Mouse (Mus musculus) right cerebral cortex, adult 2 months (tissue): ENCODE data around the gene Crat.
"Not testable (repeated sequence)": the region's sequence is repeated elsewhere in the genome, so short reads cannot be mapped to it uniquely, and the experiment has no call there.

ENCODE experiments used
- DNase-seq, 2 experiments: peaks; one replicate each; pipeline ENCODE4 v3.0.0; 2021 to 2022; ENCODE audit warnings: low spot score in 2 of 2

The Crat gene

GRCm38 (mm10) chr2:30440701-30441517 lies 25.3 kb upstream of the Crat start:
- DNase-seq, result peak; percentile 62 to 67

- no peak for DNase-seq
Observed at GRCm38 (mm10) chr2:30440211-30440700, 24.6 kb upstream of the Crat start.

DNA sequence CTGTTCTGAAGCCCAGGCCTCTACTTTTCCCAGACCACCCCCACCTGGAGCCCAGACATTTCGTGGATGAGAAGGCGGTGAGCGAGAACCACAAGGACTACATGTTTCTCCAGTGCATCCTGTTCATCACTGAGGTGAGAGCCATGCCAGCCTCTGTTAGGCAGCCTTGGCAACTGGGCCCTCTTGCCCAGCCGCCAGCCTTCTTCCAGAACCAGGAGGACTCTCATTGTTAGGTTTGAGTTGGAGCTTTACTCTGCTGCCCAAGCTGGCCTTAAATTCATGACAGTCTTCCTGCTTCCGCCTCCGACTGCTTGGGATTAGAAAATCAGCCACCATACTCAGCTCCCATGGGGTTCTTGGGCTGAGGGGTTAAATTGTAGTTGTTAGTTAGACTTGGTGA lies 24.0 kb upstream of the Crat start:
- DNase-seq, result no peak

- DNase-seq, result no peak
Observed at GRCm38 (mm10) chr2:30437791-30438190, 22.2 kb upstream of the Crat start.

DNA sequence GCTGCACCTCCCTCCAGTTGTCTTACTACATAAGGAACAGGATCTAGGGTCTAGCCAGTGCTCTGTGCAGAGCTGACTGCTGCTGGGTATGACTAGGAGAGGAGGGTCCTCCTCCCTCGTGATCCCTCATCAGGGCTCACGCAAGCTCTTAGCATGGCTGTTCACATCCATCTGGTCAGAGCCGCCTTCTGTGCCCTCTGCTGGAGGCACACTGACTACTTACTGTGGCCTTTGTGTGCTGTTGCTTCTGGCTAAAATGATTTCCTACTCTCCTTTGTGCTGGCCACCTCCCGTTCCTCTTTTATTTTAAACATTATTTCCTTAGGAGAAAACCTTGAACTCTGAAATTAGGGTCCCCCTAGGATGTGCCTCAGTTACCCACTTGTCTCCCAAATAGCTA lies 21.2 kb upstream of the Crat start:
- DNase-seq, result no peak

- DNase-seq, result no peak
Observed at GRCm38 (mm10) chr2:30436156-30436545, 20.5 kb upstream of the Crat start.

GRCm38 (mm10) chr2:30435326-30436155 lies 19.9 kb upstream of the Crat start:
- peak; percentile 77 to 82 for DNase-seq

- no peak for DNase-seq
Observed at GRCm38 (mm10) chr2:30429156-30429555, 13.5 kb upstream of the Crat start.

- DNase-seq, result no peak
Observed at GRCm38 (mm10) chr2:30421432-30421831, 5.8 kb upstream of the Crat start.

DNA sequence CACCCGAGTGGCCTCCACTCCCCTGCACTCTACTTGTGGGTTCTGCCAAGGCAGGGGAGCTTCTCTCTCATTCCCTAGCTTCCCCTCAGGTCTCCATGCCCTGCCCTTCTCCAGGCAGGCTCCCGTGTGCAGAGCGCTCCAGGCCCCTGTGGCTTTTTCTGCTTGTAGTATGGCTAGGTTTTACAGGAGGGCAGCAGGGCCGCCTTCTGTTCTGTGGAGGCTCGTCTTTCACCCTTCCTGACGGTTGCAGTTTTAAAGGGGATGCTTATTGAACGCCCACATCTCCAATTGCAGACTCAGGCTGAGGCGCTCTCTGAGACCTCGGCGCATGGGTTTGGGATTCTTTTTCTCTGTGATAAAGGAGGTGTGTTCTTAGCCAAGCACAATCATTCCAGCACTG lies 3.5 kb upstream of the Crat start:
- no peak for DNase-seq

DNA sequence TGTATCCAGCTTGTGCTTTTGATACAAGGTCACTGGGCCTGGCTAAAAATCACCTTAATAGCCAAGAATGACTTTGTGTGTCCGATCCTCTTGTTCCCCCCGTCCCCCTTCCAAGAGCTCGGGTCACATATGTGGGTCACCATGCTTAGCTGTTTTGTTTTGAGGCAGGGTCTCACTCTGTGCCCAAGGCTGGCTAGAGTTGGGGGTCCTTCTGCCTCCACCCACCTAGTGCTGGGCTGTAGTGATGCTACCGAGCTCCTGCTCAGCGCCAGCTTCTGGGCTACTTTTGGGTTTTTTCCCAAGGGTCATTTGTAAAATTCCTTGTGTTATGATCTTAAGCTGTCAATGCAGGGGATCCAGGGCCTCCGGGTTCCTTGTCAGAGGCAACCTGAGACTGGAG lies 2.6 kb upstream of the Crat start:
- no peak for DNase-seq

DNA sequence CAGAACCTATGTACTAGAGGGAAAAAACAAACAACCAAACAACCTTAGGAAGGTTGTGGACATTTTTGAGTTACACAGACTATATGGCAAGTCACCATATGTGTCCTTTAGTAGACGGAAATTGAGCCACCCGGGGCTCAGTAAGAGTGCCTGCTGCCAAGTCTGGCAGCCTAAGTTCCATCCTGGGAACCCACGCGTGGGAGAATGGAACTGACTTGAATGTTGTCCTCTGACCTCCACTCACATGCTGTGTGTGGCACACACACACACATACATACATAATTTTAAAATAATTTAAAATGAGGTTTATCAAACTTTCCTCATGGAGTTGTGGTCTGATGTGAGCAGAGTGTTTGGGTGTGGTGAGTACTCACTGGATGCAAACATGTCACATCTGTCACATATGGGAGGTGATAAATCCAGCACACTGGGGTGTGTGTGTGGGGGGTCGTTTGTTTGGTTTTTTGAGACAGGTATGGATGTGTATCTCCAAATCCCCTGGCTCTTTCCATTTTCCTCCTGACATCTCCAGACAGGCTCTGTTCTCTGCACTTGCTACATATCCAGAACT lies 2.1 kb upstream of the Crat start:
- no peak for DNase-seq

DNA sequence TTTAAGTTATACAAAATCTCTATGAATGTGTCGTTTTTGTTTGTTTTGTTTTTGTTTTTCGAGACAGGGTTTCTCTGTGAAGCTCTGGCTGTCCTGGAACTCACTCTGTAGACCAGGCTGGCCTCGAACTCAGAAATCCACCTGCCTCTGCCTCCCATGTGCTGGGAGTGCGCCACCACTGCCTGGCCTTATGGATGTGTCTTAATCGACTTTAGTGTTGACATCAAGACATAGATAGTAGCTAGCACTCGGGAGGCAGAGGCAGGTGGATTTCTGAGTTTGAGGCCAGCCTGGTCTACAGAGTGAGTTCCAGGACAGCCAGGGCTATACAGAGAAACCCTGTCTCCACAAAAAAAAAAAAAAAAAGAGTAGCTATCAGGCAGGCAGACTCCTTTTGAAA lies 1.5 kb upstream of the Crat start:
- not testable (repeated sequence) for DNase-seq

DNA sequence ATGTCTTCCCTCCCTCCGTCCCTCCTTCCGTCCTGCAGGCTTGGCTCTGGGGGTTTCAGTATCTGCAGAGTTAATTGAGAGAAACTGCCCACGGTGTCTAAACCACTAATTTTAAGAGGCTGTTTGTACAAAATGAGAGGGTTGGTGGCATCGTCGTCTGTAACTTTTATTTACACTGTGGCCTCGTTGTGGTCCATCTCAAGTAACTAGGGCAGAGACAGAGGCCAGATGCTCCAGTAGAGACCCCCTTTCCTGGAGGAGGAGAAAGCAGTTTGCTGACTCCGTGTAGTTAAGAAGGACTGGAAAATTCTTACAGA lies 994 bp upstream of the Crat start:
- no peak for DNase-seq

DNA sequence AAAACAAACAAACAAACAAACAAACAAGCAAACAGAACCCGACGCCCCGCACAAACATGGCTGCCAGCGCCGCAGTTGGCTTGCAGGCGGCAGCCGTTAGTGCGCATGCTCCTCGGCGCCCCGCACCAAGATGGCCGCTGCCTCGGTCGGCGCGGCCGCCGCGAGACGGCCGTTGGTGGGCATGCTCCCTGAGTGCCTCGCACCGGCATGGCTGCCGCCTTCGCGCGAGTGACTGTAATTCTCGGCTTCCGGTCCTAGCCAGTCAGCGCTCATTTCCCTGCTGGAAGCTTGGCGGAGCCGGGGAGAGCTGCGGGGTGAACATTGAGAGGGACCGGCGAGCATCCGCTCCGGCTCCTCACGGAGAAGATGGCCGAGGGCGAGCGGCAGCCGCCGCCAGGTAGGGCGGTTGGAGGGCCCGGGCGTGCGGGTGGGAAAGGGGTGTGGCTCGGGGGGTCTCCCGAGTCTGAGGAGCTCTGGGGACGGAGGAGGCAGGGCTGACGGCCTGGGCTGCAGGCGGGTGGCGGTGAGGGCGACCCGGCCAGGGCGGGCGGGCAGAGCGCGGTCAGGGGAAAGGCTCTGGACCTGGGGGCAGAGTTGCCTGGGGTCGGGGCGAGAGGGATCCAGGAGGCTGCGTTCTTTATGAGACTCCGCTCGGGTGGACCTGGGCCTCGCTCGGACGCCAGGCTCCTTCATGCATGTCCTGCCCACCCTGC lies 479 bp upstream of the Crat start, which contains the start of gene Ptpa:
TSS of gene Ptpa (plus strand) at position 104 of the 713 bp plus-strand sequence.
- peak; percentile 89 to 93 for DNase-seq

- no peak for DNase-seq
Observed at GRCm38 (mm10) chr2:30414681-30415080, 932 bp downstream of the Crat start.

DNA sequence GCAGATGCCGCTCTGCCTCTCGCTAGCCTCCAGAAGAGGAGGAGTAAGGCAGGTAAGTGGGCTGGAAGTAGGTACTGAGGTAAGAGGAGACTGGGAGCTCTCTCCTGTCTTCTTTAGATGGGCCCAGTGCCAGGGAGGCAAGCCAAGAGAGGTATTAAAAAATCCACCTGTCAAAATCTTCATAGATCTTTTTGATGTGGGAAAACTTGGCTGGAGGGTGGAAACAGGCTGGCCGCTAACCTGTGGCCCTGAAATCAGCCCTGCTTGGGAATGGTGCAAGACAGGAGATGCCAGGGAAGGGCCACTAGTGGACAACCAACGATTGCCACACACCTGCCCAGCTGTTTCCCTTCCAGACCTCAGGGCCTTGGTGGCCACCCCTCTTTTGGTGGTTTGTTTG lies 1.5 kb downstream of the Crat start:
- no peak for DNase-seq

- DNase-seq, result peak; percentile 69 to 77
Observed at GRCm38 (mm10) chr2:30413038-30413973, 2.3 kb downstream of the Crat start.

DNA sequence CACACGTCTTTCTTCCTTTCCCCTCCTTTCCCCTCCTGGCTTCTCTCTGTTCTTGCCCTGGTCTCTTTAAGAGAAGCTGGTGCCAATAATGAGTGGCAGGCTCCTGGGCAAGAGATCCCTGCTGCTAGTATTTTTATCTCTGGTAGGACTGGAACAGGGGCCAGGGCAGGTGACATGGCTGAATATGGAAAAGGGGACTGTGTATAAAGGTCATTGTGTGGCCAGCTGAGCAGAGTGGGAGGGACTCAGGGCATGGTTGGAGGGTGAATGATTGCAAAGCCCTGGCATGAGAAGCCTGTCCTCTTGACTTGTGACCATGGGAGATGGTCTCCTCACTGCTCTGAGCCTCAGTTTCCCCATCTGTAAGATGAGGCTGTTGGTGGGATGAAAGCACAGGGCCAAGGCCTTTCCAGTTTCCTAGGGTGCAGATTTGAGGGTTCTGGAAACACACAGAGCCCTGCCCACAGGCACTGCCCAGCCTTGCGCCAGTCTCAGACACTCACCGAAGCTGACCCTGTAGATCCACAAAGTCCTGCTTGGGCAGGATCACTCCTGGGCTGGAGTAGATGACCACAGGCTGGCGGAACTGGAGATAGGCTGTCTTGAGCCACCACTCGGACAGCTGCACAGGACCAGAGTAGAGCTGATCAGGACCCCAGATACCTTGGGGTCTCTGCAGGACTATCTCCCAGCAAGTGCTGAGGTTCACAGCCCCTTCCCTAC lies 6.0 kb downstream of the Crat start:
- DNase-seq, result no peak

GRCm38 (mm10) chr2:30408452-30409100 lies 7.0 kb downstream of the Crat start:
- no peak for DNase-seq
